Mouse (Mus musculus) E14TG2a.4 (cell line): ENCODE measurements around the gene Cep85l.

Source experiments
- H3K27me3 ChIP-seq: 2 replicates; pipeline ENCODE4 v1.6.1; 2014; ENCODE audit warnings: low read length, control low read depth; ENCODE audit not compliant: insufficient read depth
- H3K36me3 ChIP-seq: 2 replicates; pipeline ENCODE4 v1.6.1; 2014; ENCODE audit warnings: low read length, control low read depth; ENCODE audit not compliant: insufficient read depth
- H3K4me1 ChIP-seq: replicated peaks from 2 replicates; pipeline ENCODE4 v1.6.1; 2014; ENCODE audit warnings: low read depth, low read length, control low read depth
- H3K4me3 ChIP-seq: replicated peaks from 2 replicates; pipeline ENCODE4 v1.5.1; 2014; ENCODE audit warnings: mild to moderate bottlenecking, low read length
- H3K9me3 ChIP-seq: 2 replicates; pipeline ENCODE4 v1.6.1; 2014; ENCODE audit warnings: low read length, control low read depth
- CTCF ChIP-seq: conservative IDR thresholded peaks from 2 replicates; pipeline ENCODE4 v1.5.1; 2014; ENCODE audit warnings: low read length
- NANOG ChIP-seq: IDR thresholded peaks from 2 replicates; pipeline ENCODE4 v1.6.1; 2014; ENCODE audit warnings: borderline replicate concordance, low read length, mixed read lengths
- POU5F1 ChIP-seq: IDR thresholded peaks from 2 replicates; pipeline ENCODE4 v1.6.1; 2014; ENCODE audit warnings: low read length, borderline replicate concordance

Cep85l gene

GRCm38 (mm10) chr10:53341288-53341965 is 38.3 kb downstream of the Cep85l start:
- Histone ChIP-seq H3K4me1 (no peaks in the 10 kb centered on the region), H3K4me3 (no peak overlapping the region), H3K36me3 (no peaks in the 10 kb centered on the region), H3K27me3 (no peaks in the 10 kb centered on the region), H3K9me3 (no peaks in the 10 kb centered on the region)
- TF ChIP-seq POU5F1 = no peak
- no peak for TF ChIP-seq NANOG
- peak; percentile 70 for TF ChIP-seq CTCF

- H3K36me3 ChIP-seq = no peaks in the 10 kb centered on the region
- TF ChIP-seq POU5F1 = no peak
- no peak for TF ChIP-seq CTCF
- TF ChIP-seq NANOG = no peak
- no peaks in the 10 kb centered on the region for H3K27me3 ChIP-seq
- H3K4me3 ChIP-seq = no peak overlapping the region
- H3K9me3 ChIP-seq = no peaks in the 10 kb centered on the region
- H3K4me1 ChIP-seq = no peaks in the 10 kb centered on the region
Measured at GRCm38 (mm10) chr10:53339045-53339444, 40.7 kb downstream of the Cep85l start.

GRCm38 (mm10) chr10:53337162-53337923 is 42.4 kb downstream of the Cep85l start, which contains the start of gene Pln:
Gene Pln, plus strand, starts transcription at chr10:53337667.
- Histone ChIP-seq H3K4me1 (no peaks in the 10 kb centered on the region), H3K36me3 (no peaks in the 10 kb centered on the region), H3K27me3 (no peaks in the 10 kb centered on the region), H3K9me3 (no peaks in the 10 kb centered on the region), H3K4me3 (no peak within 1 kb of the TSS)
- TF ChIP-seq NANOG = no peak
- no peak for TF ChIP-seq POU5F1
- no peak for TF ChIP-seq CTCF

GRCm38 (mm10) chr10:53335974-53336373 is 43.8 kb downstream of the Cep85l start:
- H3K9me3 ChIP-seq = no peaks in the 10 kb centered on the region
- H3K36me3 ChIP-seq = no peaks in the 10 kb centered on the region
- TF ChIP-seq POU5F1 (no peak), CTCF (no peak), NANOG (no peak)
- H3K4me3 ChIP-seq = no peak overlapping the region
- no peaks in the 10 kb centered on the region for H3K4me1 ChIP-seq
- H3K27me3 ChIP-seq = no peaks in the 10 kb centered on the region

GRCm38 (mm10) chr10:53335266-53335665 is 44.5 kb downstream of the Cep85l start:
- Histone ChIP-seq H3K27me3 (no peaks in the 10 kb centered on the region), H3K4me3 (no peak overlapping the region), H3K36me3 (no peaks in the 10 kb centered on the region), H3K9me3 (no peaks in the 10 kb centered on the region), H3K4me1 (no peaks in the 10 kb centered on the region)
- TF ChIP-seq CTCF = no peak
- no peak for TF ChIP-seq POU5F1
- TF ChIP-seq NANOG = no peak

- Histone ChIP-seq H3K9me3 (no peaks in the 10 kb centered on the region), H3K27me3 (no peaks in the 10 kb centered on the region), H3K4me3 (no peak overlapping the region), H3K36me3 (no peaks in the 10 kb centered on the region), H3K4me1 (no peaks in the 10 kb centered on the region)
- TF ChIP-seq POU5F1 (no peak), CTCF (no peak), NANOG (no peak)
Measured at GRCm38 (mm10) chr10:53332752-53333151, 47.0 kb downstream of the Cep85l start.

- H3K4me1 ChIP-seq = no peaks in the 10 kb centered on the region
- no peak overlapping the region for H3K4me3 ChIP-seq
- TF ChIP-seq NANOG = no peak
- no peak for TF ChIP-seq CTCF
- no peak for TF ChIP-seq POU5F1
Measured at GRCm38 (mm10) chr10:53329257-53329656, 50.5 kb downstream of the Cep85l start.

GRCm38 (mm10) chr10:53326367-53326766 is 53.4 kb downstream of the Cep85l start:
- Histone ChIP-seq H3K36me3 (no peaks in the 10 kb centered on the region), H3K4me3 (no peak overlapping the region), H3K4me1 (no peaks in the 10 kb centered on the region), H3K9me3 (no peaks in the 10 kb centered on the region), H3K27me3 (no peaks in the 10 kb centered on the region)
- no peak for TF ChIP-seq NANOG
- no peak for TF ChIP-seq POU5F1
- TF ChIP-seq CTCF = no peak

More at GRCm38 (mm10) chr10:53329257-53329656, 50.5 kb downstream of the Cep85l start:
- Histone ChIP-seq H3K27me3 (no peaks in the 10 kb centered on the region), H3K36me3 (no peaks in the 10 kb centered on the region), H3K9me3 (no peaks in the 10 kb centered on the region)

GRCm38 (mm10) chr10:53324663-53325062 is 55.1 kb downstream of the Cep85l start:
- H3K4me3 ChIP-seq = no peak overlapping the region
- no peaks in the 10 kb centered on the region for H3K36me3 ChIP-seq
- TF ChIP-seq POU5F1 (no peak), NANOG (no peak)
- H3K9me3 ChIP-seq = no peaks in the 10 kb centered on the region
- H3K4me1 ChIP-seq = no peaks in the 10 kb centered on the region
- no peaks in the 10 kb centered on the region for H3K27me3 ChIP-seq
